ENCODE assay signal across 9 mouse cellular contexts in the genomic region with DNA sequence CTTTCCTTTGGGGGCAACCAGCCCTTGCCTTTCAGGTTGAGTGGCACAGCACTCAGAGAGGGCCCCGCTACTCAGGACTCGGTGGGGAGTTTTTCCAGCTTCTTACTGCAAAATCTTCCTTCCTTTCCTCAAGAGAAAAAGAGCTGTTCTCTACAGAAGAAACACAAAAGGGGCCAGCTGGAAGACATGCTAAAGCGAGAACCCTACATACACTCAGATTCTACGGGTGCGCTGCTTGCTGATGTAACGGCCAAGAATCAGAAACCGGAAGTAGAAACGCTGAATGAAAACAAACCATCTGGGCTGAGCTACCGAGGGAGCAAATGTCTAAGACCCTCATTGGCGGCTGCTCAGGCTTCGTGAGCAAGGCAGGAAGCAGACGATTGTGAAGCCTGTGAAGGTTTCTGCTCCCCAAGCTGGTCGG.
DNase-seq lines count a peak whose midpoint lies in the region; ATAC-seq and TF ChIP-seq lines count a peak whose summit lies in the region.
"Had no signal": no experiment of that assay in that cellular context is flagged by ENCODE, and none has a peak within 500 bp of the region (broad histone marks: within the 10 kb centered on the region; RNA-seq: fewer than 3 reads in every experiment).

No protein-coding gene starts in this region.

- ATAC-seq in forebrain, postnatal 0 days, result peak; percentile 73
- ATAC-seq in intestine, embryonic 16.5 days, result peak; percentile 37
- peak; percentile 81 for ATAC-seq in lung, embryonic 14.5 days (ENCODE audit: insufficient read depth)

- peak overlapping the region; percentile 21 for H3K4me2 ChIP-seq in forebrain, postnatal 0 days (ENCODE audit: low read depth)
- peak overlapping the region; percentile 20; the same call in 1 of the 2 replicates for H3K4me2 ChIP-seq in intestine, embryonic 16.5 days (ENCODE audit: low read depth, low read length)
- H3K4me2 ChIP-seq in lung, embryonic 14.5 days, result peak overlapping the region; percentile 52

- H3K4me1 ChIP-seq in MEL (ENCODE audit: control insufficient read depth in 1 of 2, insufficient read depth in 2 of 2, low read length in 2 of 2), result peaks cover 12 to 20% of the 10 kb centered on the region in 2 experiments
- 0 out of 2 replicates have a peak, but pooled peaks cover 6% of the 10 kb centered on the region for H3K4me1 ChIP-seq in forebrain, postnatal 0 days (ENCODE audit: insufficient read depth)
- H3K4me1 ChIP-seq in intestine, embryonic 16.5 days (ENCODE audit: control insufficient read depth, insufficient read depth, low read length), result peaks cover 16% of the 10 kb centered on the region
- peaks cover 22% of the 10 kb centered on the region for H3K4me1 ChIP-seq in lung, embryonic 14.5 days (ENCODE audit: insufficient read depth)

- TF ChIP-seq CTCF in MEL (IDR thresholded peaks at IDR 0.05 in 2 of 3, conservative IDR thresholded peaks at IDR 0.05 in 1 of 3; ENCODE audit: control insufficient read depth in 1 of 3, insufficient read depth in 1 of 3, low read depth in 2 of 3, low read length in 3 of 3, poor library complexity in 1 of 3, severe bottlenecking in 1 of 3), result no peak
- no peak for TF ChIP-seq CTCF in forebrain, postnatal 0 days (IDR thresholded peaks at IDR 0.05; ENCODE audit: low read depth)
- TF ChIP-seq CTCF in lung, embryonic 14.5 days (IDR thresholded peaks at IDR 0.05; ENCODE audit: low read depth), result no peak

- peak overlapping the region; percentile 61 for H3K9ac ChIP-seq in MEL (ENCODE audit: control insufficient read depth, low read depth, low read length, poor library complexity, severe bottlenecking)
- 0 out of 2 replicates have a peak overlapping the region, but pooled peaks have one; percentile 6 for H3K9ac ChIP-seq in forebrain, postnatal 0 days
- H3K9ac ChIP-seq in intestine, embryonic 16.5 days (ENCODE audit: low read depth, low read length), result no peak overlapping the region
- H3K9ac ChIP-seq in lung, embryonic 14.5 days, result peak overlapping the region; percentile 14; the same call in 1 of the 2 replicates

- no peaks in the 10 kb centered on the region for H3K27me3 ChIP-seq in MEL (ENCODE audit: control insufficient read depth in 1 of 2, insufficient read depth in 2 of 2, low read length in 2 of 2)
- no peaks in the 10 kb centered on the region for H3K27me3 ChIP-seq in forebrain, postnatal 0 days (ENCODE audit: insufficient read depth, low read length)
- no peaks in the 10 kb centered on the region for H3K27me3 ChIP-seq in intestine, embryonic 16.5 days (replicated peaks; ENCODE audit: control insufficient read depth, insufficient read depth, low read length)
- H3K27me3 ChIP-seq in lung, embryonic 14.5 days (ENCODE audit: insufficient read depth, low read length), result no peaks in the 10 kb centered on the region

- WGBS in forebrain, postnatal 0 days, result 44% methylated on average over 13 of the region's 13 CpGs
- WGBS in intestine, embryonic 16.5 days, result 33% methylated on average over 13 of the region's 13 CpGs
- 25% methylated on average over 13 of the region's 13 CpGs for WGBS in lung, embryonic 14.5 days

- no peak for TF ChIP-seq EP300 in MEL (IDR thresholded peaks at IDR 0.05; ENCODE audit: low read depth in 1 of 2, low read length in 2 of 2)

- H3K79me2 ChIP-seq in MEL (ENCODE audit: control insufficient read depth, insufficient read depth, low read length, poor library complexity), result no peaks in the 10 kb centered on the region; the same call in 1 of the 2 replicates

- H3K36me3 ChIP-seq in MEL (ENCODE audit: control insufficient read depth in 1 of 2, insufficient read depth in 2 of 2, low read length in 2 of 2), result peaks cover 0 to 27% of the 10 kb centered on the region in 2 experiments; a peak in 2 of 4 replicates
- H3K36me3 ChIP-seq in forebrain, postnatal 0 days (ENCODE audit: insufficient read depth), result no peaks in the 10 kb centered on the region
- H3K36me3 ChIP-seq in intestine, embryonic 16.5 days (ENCODE audit: control insufficient read depth, insufficient read depth, low read length), result no peaks in the 10 kb centered on the region
- H3K36me3 ChIP-seq in lung, embryonic 14.5 days (ENCODE audit: insufficient read depth), result no peaks in the 10 kb centered on the region
- H3K36me3 ChIP-seq: G1E had no signal

- no peak for TF ChIP-seq RAD21 in MEL (IDR thresholded peaks at IDR 0.05; ENCODE audit: low read depth, low read length)

- TF ChIP-seq POLR2A in MEL (IDR thresholded peaks at IDR 0.05; ENCODE audit: control insufficient read depth in 1 of 2, insufficient read depth in 1 of 2, low read depth in 1 of 2, low read length in 2 of 2, poor library complexity in 1 of 2), result peak in 1 of 2 experiments; percentile 40; a peak in 1 of 4 replicates

- H3K9me3 ChIP-seq in MEL (replicated peaks; ENCODE audit: insufficient read depth, low read length), result no peaks in the 10 kb centered on the region
- H3K9me3 ChIP-seq in forebrain, postnatal 0 days (ENCODE audit: low read length), result no peaks in the 10 kb centered on the region
- no peaks in the 10 kb centered on the region for H3K9me3 ChIP-seq in intestine, embryonic 16.5 days (ENCODE audit: control insufficient read depth, low read length)
- no peaks in the 10 kb centered on the region for H3K9me3 ChIP-seq in lung, embryonic 14.5 days (ENCODE audit: low read depth, low read length)
- H3K9me3 ChIP-seq: G1E had no signal

- DNase-seq in cerebellum, postnatal 25 days, result peak; percentile 5 to 8
- DNase-seq in cerebellum, adult 8-10 months, result no peak
- DNase-seq in MEL (ENCODE audit: low read depth, low spot score), result peak; percentile 84
- peak; percentile 53 for DNase-seq in forebrain, postnatal 0 days
- DNase-seq in lung, embryonic 14.5 days, result peak; percentile 90
- peak; percentile 61 to 64 for DNase-seq in spleen, postnatal 10 days (ENCODE audit: low spot score in 2 of 2)
- no peak for DNase-seq in layer of hippocampus, postnatal 25 days (ENCODE audit: extremely low spot score in 1 of 2, low spot score in 1 of 2)

- H3K27ac ChIP-seq in MEL (ENCODE audit: control insufficient read depth, low read depth, low read length), result peak overlapping the region; percentile 92
- peak overlapping the region; percentile 45; the same call in 1 of the 2 replicates for H3K27ac ChIP-seq in forebrain, postnatal 0 days (ENCODE audit: low read depth, low read length)
- peak overlapping the region; percentile 25 for H3K27ac ChIP-seq in intestine, embryonic 16.5 days (ENCODE audit: low read length)
- H3K27ac ChIP-seq in lung, embryonic 14.5 days (ENCODE audit: low read depth), result peak overlapping the region; percentile 76

- peak overlapping the region; percentile 24 to 47 for H3K4me3 ChIP-seq in MEL (ENCODE audit: control insufficient read depth in 1 of 2, insufficient read depth in 1 of 2, low read depth in 2 of 2, low read length in 2 of 2)
- H3K4me3 ChIP-seq in forebrain, postnatal 0 days (ENCODE audit: low read depth, low read length), result no peak overlapping the region
- no peak overlapping the region for H3K4me3 ChIP-seq in intestine, embryonic 16.5 days (ENCODE audit: low read length)
- peak overlapping the region; percentile 0; the same call in 1 of the 2 replicates for H3K4me3 ChIP-seq in lung, embryonic 14.5 days (ENCODE audit: low read depth, low read length)

TF ChIP-seq in MEL, 35 proteins besides CTCF, POLR2A, EP300 and RAD21:
- 0 out of 2 replicates have a peak, but pooled peaks have one; percentile 24 for TF ChIP-seq MYB (IDR thresholded peaks at IDR 0.05; ENCODE audit: low read depth, low read length)
- no peak for TF ChIP-seq CHD2 (IDR thresholded peaks at IDR 0.05; ENCODE audit: low read length)
- no peak for TF ChIP-seq USF1 (IDR thresholded peaks at IDR 0.05; ENCODE audit: low read depth, low read length)
- no peak for TF ChIP-seq TAL1 (IDR thresholded peaks at IDR 0.05; ENCODE audit: low read length)
- 0 out of 2 replicates have a peak, but pooled peaks have one; percentile 28 for TF ChIP-seq HCFC1 (IDR thresholded peaks at IDR 0.05; ENCODE audit: low read depth, low read length)
- peak; percentile 76 for TF ChIP-seq ELF1 (IDR thresholded peaks at IDR 0.05; ENCODE audit: low read depth, low read length)
- no peak for TF ChIP-seq ZNF384 (IDR thresholded peaks at IDR 0.05; ENCODE audit: low read depth, low read length)
- no peak for TF ChIP-seq ZKSCAN1 (IDR thresholded peaks at IDR 0.05; ENCODE audit: low read depth, low read length)
- no peak for TF ChIP-seq GATA1 (IDR thresholded peaks at IDR 0.05; ENCODE audit: low read depth, low read length)
- TF ChIP-seq MAFK (IDR thresholded peaks at IDR 0.05; ENCODE audit: borderline replicate concordance, low read depth, low read length), result no peak
- TF ChIP-seq SMC3 (IDR thresholded peaks at IDR 0.05; ENCODE audit: low read depth, low read length), result no peak
- 0 out of 2 replicates have a peak, but pooled peaks have one; percentile 16 for TF ChIP-seq MAX (IDR thresholded peaks at IDR 0.05; ENCODE audit: low read length)
- TF ChIP-seq NRF1 (IDR thresholded peaks at IDR 0.05; ENCODE audit: insufficient read depth, low read depth, low read length, poor library complexity, severe bottlenecking), result no peak
- no peak for TF ChIP-seq ZMIZ1 (IDR thresholded peaks at IDR 0.05; ENCODE audit: low read depth, low read length)
- peak; percentile 35; the same call in 1 of the 2 replicates for TF ChIP-seq NELFE (IDR thresholded peaks at IDR 0.05; ENCODE audit: low read depth, low read length)
- TF ChIP-seq E2F4 (IDR thresholded peaks at IDR 0.05; ENCODE audit: borderline replicate concordance, low read depth, low read length), result no peak
- no peak for TF ChIP-seq MXI1 (IDR thresholded peaks at IDR 0.05; ENCODE audit: low read depth, low read length)
- TF ChIP-seq CHD1 (IDR thresholded peaks at IDR 0.05; ENCODE audit: low read depth, low read length), result no peak
- TF ChIP-seq TBP (IDR thresholded peaks at IDR 0.05; ENCODE audit: low read depth, low read length), result peak; percentile 68
- TF ChIP-seq MEF2A (IDR thresholded peaks at IDR 0.05; ENCODE audit: extremely low read depth, insufficient replicate concordance, low read depth, low read length, poor library complexity, severe bottlenecking), result no peak
- no peak for TF ChIP-seq USF2 (IDR thresholded peaks at IDR 0.05; ENCODE audit: borderline replicate concordance in 1 of 2, insufficient read depth in 1 of 2, low read depth in 1 of 2, low read length in 2 of 2)
- TF ChIP-seq SIN3A (IDR thresholded peaks at IDR 0.05; ENCODE audit: low read length), result peak; percentile 62; the same call in 1 of the 2 replicates
- no peak for TF ChIP-seq BHLHE40 (IDR thresholded peaks at IDR 0.05; ENCODE audit: borderline replicate concordance, low read depth, low read length)
- TF ChIP-seq ETS1 (IDR thresholded peaks at IDR 0.05; ENCODE audit: low read depth, low read length), result peak; percentile 32; the same call in 1 of the 2 replicates
- no peak for TF ChIP-seq MAZ (IDR thresholded peaks at IDR 0.05; ENCODE audit: low read depth, low read length)
- TF ChIP-seq ZC3H11A (IDR thresholded peaks at IDR 0.05; ENCODE audit: low read depth, low read length), result no peak
- TF ChIP-seq UBTF (IDR thresholded peaks at IDR 0.05; ENCODE audit: borderline replicate concordance, insufficient read depth, low read depth, low read length), result no peak

Comparison
In these comparisons a context has a peak if more than half of its experiments do, and no peak if none do; other contexts are left out.
1. DNase-seq: peak in cerebellum, postnatal 25 days (2 of 2), MEL (single experiment), forebrain, postnatal 0 days (single experiment), lung, embryonic 14.5 days (single experiment) and spleen, postnatal 10 days (2 of 2); none in cerebellum, adult 8-10 months (single experiment) and layer of hippocampus, postnatal 25 days (0 of 2).
2. H3K27ac ChIP-seq: peak in every context shown above with its lines; median percentile 92 in MEL; 76 in lung, embryonic 14.5 days; 45 in forebrain, postnatal 0 days; 25 in intestine, embryonic 16.5 days.
3. H3K4me3 ChIP-seq: peak in MEL (2 of 2) and lung, embryonic 14.5 days (single experiment); none in forebrain, postnatal 0 days (single experiment) and intestine, embryonic 16.5 days (single experiment).
4. Peak in every context shown above with its lines, with median percentiles within 50 percentile points of each other: ATAC-seq and H3K4me2 ChIP-seq.